Mouse (Mus musculus): ENCODE measurements at regions not wholly inside any gene's neighbourhood (a gene's known extent, or its start where the extent isn't known, plus 50 kb on each side); places are given as distances from the start of the nearest gene placed in this dataset.
A peak's percentile ranks its signal among the peaks of the same experiment; 100 is the strongest.

DNA sequence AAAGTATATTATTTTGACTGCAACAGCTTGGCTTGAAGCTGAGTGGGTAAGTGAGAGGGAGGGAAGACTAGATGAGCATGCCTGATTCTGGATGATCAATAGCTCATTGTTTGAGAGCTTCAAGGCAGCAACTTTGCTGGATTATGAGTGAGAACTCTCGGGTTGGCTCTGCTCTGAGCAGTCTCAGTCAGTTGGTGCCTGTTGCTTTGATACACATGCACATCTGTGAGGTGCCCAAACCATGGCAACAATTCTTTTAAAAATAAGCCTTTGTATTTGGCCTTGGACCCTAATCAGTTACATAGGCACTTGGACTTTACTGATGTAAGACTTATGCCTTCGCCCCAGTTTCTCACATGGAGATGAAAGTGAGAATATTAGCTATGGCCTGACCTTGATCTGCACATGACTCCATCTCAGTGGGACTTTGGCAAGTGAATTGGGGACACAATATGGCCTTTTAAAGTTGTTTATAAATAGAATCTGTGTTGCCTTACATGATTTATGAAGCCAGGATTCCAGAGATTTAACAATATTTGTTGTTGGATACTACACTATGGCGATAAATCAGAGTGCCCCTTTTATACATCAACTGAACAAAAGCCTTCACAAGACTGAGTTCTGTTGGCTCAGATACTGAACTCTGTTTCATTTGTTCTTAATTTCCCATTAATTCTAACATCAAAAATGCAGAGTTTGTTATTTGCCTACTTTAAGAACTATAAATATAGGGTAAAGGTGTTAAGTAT lies 652.6 kb upstream of the Lrrn3 start:
- H3K27ac ChIP-seq (ENCODE audit: low read depth, low read length): no peak overlapping the region

DNA sequence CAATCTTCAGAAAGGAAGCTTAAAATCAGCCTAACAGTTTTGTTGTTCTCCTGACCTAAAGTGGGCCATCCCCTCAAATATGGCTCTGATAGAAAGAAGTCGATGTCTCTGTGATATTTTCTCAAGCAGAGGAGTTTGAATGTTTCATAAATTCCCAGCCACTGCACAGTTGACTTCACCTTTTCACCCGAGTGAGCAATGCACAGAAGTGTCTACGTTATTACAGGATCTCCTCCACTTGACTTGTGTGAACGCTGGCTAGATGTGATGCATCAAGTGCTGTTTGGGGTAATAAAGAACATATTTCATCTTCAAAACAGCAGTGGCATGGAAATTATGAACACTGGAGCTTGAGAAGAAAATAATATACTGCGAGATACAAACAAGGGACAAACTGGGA lies 651.9 kb upstream of the Lrrn3 start:
- no peaks in the 10 kb centered on the region for H3K27me3 ChIP-seq (ENCODE audit: control insufficient read depth, insufficient read depth, low read length)
- H3K27ac ChIP-seq (ENCODE audit: low read depth, low read length): no peak overlapping the region
- no peaks in the 10 kb centered on the region for H3K36me3 ChIP-seq (ENCODE audit: control insufficient read depth, insufficient read depth, low read length)
- no peak overlapping the region for H3K4me2 ChIP-seq
- 0 out of 2 replicates have a peak, but pooled peaks cover 2% of the 10 kb centered on the region for H3K4me1 ChIP-seq (ENCODE audit: control insufficient read depth, insufficient read depth, low read length)
- H3K9me3 ChIP-seq (ENCODE audit: control insufficient read depth, low read length): no peaks in the 10 kb centered on the region
- no peak for ATAC-seq (ENCODE audit: low FRiP score)
- peak; percentile 82 for DNase-seq (ENCODE audit: low spot score, missing footprints)
- no peak overlapping the region for H3K4me3 ChIP-seq (ENCODE audit: low read depth, low read length)
- 73% methylated on average over 5 of the region's 5 CpGs for WGBS
- no peak overlapping the region for H3K9ac ChIP-seq (ENCODE audit: low read length)

More for the DNA sequence above, 652.6 kb upstream of the Lrrn3 start:
- 68% methylated on average over 3 of the region's 3 CpGs for WGBS
- Histone ChIP-seq H3K27me3 (ENCODE audit: control insufficient read depth, insufficient read depth, low read length) (no peaks in the 10 kb centered on the region), H3K9me3 (ENCODE audit: control insufficient read depth, low read length) (no peaks in the 10 kb centered on the region), H3K9ac (ENCODE audit: low read length) (no peak overlapping the region), H3K36me3 (ENCODE audit: control insufficient read depth, insufficient read depth, low read length) (no peaks in the 10 kb centered on the region), H3K4me2 (no peak overlapping the region), H3K4me1 (ENCODE audit: control insufficient read depth, insufficient read depth, low read length) (0 out of 2 replicates have a peak, but pooled peaks cover 2% of the 10 kb centered on the region), H3K4me3 (ENCODE audit: low read depth, low read length) (no peak overlapping the region)
- no peak for DNase-seq (ENCODE audit: low spot score, missing footprints)
- peak; percentile 85 for ATAC-seq (ENCODE audit: low FRiP score)

DNA sequence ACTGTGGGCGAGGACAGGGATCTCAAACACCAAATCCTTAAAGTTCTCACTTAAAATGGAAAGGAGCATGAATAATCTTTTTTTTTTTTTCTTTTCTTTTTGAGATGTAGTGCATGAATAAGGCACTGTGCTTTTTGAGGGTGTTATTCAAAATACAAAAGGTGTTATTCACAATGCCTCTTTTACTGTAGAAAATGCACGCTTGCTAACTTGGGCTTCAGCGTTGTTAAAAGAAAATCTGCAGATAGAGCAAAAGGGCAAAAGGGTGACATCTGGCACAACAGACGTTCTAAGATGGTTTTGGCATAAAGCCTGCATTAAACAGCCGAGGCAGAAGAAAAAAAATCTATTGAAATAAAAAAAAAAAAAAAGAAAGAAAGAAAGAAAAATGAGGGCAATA lies 651.5 kb upstream of the Lrrn3 start:
- 36% methylated on average over 5 of the region's 5 CpGs for WGBS
- Histone ChIP-seq H3K9ac (ENCODE audit: low read length) (no peak overlapping the region), H3K36me3 (ENCODE audit: control insufficient read depth, insufficient read depth, low read length) (no peaks in the 10 kb centered on the region), H3K27me3 (ENCODE audit: control insufficient read depth, insufficient read depth, low read length) (no peaks in the 10 kb centered on the region), H3K4me1 (ENCODE audit: control insufficient read depth, insufficient read depth, low read length) (0 out of 2 replicates have a peak, but pooled peaks cover 2% of the 10 kb centered on the region), H3K27ac (ENCODE audit: low read depth, low read length) (no peak overlapping the region; the same call in 1 of the 2 replicates), H3K9me3 (ENCODE audit: control insufficient read depth, low read length) (no peaks in the 10 kb centered on the region), H3K4me3 (ENCODE audit: low read depth, low read length) (no peak overlapping the region), H3K4me2 (no peak overlapping the region)
- DNase-seq (ENCODE audit: low spot score, missing footprints) (peak; percentile 79), ATAC-seq (ENCODE audit: low FRiP score) (no peak)

DNA sequence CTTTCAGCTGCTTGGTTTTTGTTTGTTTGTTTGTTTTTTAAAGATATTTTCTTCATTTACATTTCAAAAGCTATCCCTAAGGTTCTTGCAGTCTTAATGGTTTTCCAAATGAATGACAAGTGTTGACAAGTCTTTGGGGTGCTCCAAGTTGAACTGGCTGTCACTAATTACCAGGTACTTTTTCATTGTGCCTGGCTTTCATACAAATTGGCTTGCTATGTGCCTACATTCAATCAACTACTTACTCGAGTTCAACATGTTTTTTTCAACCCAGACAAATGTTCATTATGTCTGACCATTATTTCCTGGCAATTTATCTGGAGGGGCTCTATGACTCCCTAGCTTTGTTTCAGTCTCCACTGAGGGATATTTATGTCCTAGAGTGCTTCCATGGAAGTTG lies 614.0 kb upstream of the Lrrn3 start:
- DNase-seq (ENCODE audit: low spot score, missing footprints) (no peak), ATAC-seq (ENCODE audit: low FRiP score) (no peak)

DNA sequence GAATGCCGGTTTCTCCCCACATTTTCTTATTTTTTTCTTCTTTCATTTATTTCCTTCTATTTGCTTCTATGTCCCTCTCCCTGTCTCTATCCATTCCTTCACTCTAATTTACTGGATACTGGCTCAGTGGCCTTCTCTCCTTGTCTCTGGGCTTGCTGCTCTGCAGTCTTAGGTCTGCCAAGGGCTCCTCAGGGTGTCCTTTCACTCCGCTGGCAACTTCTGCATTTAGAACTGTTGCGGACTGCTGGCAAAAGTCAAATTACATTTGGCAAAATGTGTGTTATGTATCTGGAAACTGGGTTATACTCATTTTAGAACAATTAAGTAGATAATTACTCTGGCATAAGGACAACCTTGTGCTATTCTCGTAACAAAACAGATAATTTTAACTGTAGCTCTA lies 584.2 kb upstream of the Lrrn3 start:
- 91% methylated on average over 4 of the region's 4 CpGs for WGBS
- H3K27ac ChIP-seq (ENCODE audit: low read depth, low read length): no peak overlapping the region

More for the DNA sequence above, 614.0 kb upstream of the Lrrn3 start:
- Histone ChIP-seq H3K27ac (ENCODE audit: low read depth, low read length) (no peak overlapping the region), H3K4me3 (ENCODE audit: low read depth, low read length) (no peak overlapping the region), H3K27me3 (ENCODE audit: control insufficient read depth, insufficient read depth, low read length) (no peaks in the 10 kb centered on the region), H3K9ac (ENCODE audit: low read length) (no peak overlapping the region), H3K9me3 (ENCODE audit: control insufficient read depth, low read length) (no peaks in the 10 kb centered on the region), H3K4me1 (ENCODE audit: control insufficient read depth, insufficient read depth, low read length) (no peaks in the 10 kb centered on the region), H3K36me3 (ENCODE audit: control insufficient read depth, insufficient read depth, low read length) (no peaks in the 10 kb centered on the region), H3K4me2 (no peak overlapping the region)
- 75% methylated on average over 1 of the region's 1 CpGs for WGBS

DNA sequence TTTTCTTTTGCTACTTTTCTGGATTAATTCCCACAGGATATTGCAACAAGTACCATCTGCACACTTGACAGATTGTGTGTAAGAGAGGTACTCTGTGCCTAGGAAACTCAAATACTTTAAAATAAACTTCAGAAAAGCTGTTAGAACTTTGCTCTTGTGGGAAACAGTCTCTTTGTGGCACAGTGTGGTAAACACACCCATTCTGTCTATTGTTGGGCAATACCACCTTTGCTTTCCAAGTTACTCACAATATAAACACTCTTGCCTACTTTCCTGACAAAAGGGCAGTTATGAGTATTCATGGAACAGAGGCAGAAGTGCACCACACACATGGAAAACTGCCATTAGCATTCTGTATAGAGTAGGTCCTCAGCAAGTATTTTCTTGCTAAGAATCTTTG lies 577.5 kb upstream of the Lrrn3 start:
- DNase-seq (ENCODE audit: low spot score, missing footprints): no peak
- no peak overlapping the region for H3K4me2 ChIP-seq
- no peak for ATAC-seq (ENCODE audit: low FRiP score)
- H3K27me3 ChIP-seq (ENCODE audit: control insufficient read depth, insufficient read depth, low read length): no peaks in the 10 kb centered on the region
- H3K27ac ChIP-seq (ENCODE audit: low read depth, low read length): no peak overlapping the region
- H3K9ac ChIP-seq (ENCODE audit: low read length): no peak overlapping the region
- H3K4me1 ChIP-seq (ENCODE audit: control insufficient read depth, insufficient read depth, low read length): no peaks in the 10 kb centered on the region
- H3K4me3 ChIP-seq (ENCODE audit: low read depth, low read length): no peak overlapping the region
- no peaks in the 10 kb centered on the region for H3K36me3 ChIP-seq (ENCODE audit: control insufficient read depth, insufficient read depth, low read length)
- no peaks in the 10 kb centered on the region for H3K9me3 ChIP-seq (ENCODE audit: control insufficient read depth, low read length)

More for the DNA sequence above, 584.2 kb upstream of the Lrrn3 start:
- Histone ChIP-seq H3K9ac (ENCODE audit: low read length) (no peak overlapping the region), H3K4me2 (no peak overlapping the region), H3K9me3 (ENCODE audit: control insufficient read depth, low read length) (no peaks in the 10 kb centered on the region), H3K27me3 (ENCODE audit: control insufficient read depth, insufficient read depth, low read length) (no peaks in the 10 kb centered on the region), H3K36me3 (ENCODE audit: control insufficient read depth, insufficient read depth, low read length) (no peaks in the 10 kb centered on the region), H3K4me1 (ENCODE audit: control insufficient read depth, insufficient read depth, low read length) (no peaks in the 10 kb centered on the region), H3K4me3 (ENCODE audit: low read depth, low read length) (no peak overlapping the region)
- DNase-seq (ENCODE audit: low spot score, missing footprints): no peak
- ATAC-seq (ENCODE audit: low FRiP score): no peak

DNA sequence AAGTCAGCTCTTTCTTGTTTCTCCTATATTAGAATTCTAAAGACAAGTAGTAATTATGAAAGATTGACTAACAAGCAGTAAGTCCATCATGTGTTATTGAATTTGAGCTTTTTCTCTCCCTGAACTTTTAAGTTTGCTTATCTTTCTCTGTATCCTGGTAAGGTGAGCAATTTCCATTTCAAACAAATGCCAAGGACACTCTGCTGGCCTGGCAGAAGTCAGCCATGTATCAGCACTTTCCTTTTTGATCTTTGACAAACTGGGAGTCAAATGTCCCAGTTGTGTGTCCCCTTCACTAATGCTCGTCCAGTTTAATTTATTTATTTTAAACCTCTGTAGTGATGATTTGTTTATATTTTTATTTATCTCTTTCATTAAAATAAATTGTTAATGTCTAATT lies 562.8 kb upstream of the Lrrn3 start:
- Histone ChIP-seq H3K27ac (ENCODE audit: low read depth, low read length) (no peak overlapping the region), H3K4me1 (ENCODE audit: control insufficient read depth, insufficient read depth, low read length) (no peaks in the 10 kb centered on the region), H3K4me2 (no peak overlapping the region), H3K4me3 (ENCODE audit: low read depth, low read length) (no peak overlapping the region), H3K9me3 (ENCODE audit: control insufficient read depth, low read length) (no peaks in the 10 kb centered on the region), H3K9ac (ENCODE audit: low read length) (no peak overlapping the region), H3K27me3 (ENCODE audit: control insufficient read depth, insufficient read depth, low read length) (no peaks in the 10 kb centered on the region), H3K36me3 (ENCODE audit: control insufficient read depth, insufficient read depth, low read length) (no peaks in the 10 kb centered on the region)
- WGBS: 69% methylated on average over 1 of the region's 1 CpGs
- no peak for ATAC-seq (ENCODE audit: low FRiP score)
- DNase-seq (ENCODE audit: low spot score, missing footprints): no peak

DNA sequence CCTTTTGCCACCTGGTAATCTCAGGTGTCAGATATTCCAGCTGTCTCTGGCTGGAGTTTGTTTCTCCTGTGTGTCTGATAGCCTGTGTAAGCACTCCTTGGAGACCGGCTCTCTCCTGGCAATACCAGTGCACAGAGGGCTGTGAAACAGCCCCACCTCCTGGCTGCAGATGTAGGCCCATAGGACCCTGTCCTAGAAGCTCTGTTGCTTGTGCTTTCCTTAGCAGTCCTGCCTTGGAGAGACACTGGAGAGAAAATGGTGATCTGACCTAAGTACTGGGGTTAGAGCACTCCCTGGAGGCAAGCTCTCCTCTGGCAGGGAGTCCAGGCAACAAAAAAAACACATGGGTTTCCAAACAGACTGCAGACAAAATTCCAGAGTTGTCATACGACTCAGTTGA lies 541.6 kb upstream of the Lrrn3 start:
- Histone ChIP-seq H3K4me2 (no peak overlapping the region), H3K27ac (ENCODE audit: low read depth, low read length) (no peak overlapping the region)
- 68% methylated on average over 2 of the region's 2 CpGs for WGBS

DNA sequence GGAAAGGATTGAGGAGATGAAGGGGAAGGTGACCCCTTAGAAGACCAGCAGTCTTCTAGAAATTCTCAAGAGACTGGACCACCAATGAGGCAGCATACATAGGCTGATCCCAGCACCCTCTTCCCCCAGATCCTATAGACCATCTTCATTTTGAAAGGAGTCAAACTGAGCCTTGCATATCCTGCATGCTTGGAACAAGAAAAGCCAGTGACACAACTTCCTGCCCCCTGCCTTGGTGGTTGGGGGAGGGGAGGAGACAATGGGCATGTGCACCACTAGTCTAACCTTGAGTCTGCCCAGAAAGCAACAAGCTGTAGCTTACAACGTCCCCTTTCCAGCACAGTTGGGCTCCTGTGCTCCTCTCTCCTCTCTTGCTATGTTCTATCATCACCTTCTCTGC lies 531.3 kb upstream of the Lrrn3 start:
- H3K4me1 ChIP-seq (ENCODE audit: control insufficient read depth, insufficient read depth, low read length): no peaks in the 10 kb centered on the region
- H3K4me3 ChIP-seq (ENCODE audit: low read depth, low read length): no peak overlapping the region
- H3K27me3 ChIP-seq (ENCODE audit: control insufficient read depth, insufficient read depth, low read length): no peaks in the 10 kb centered on the region
- H3K36me3 ChIP-seq (ENCODE audit: control insufficient read depth, insufficient read depth, low read length): no peaks in the 10 kb centered on the region
- no peak for ATAC-seq (ENCODE audit: low FRiP score)
- WGBS: 65% methylated on average over 1 of the region's 1 CpGs
- no peaks in the 10 kb centered on the region for H3K9me3 ChIP-seq (ENCODE audit: control insufficient read depth, low read length)
- no peak overlapping the region for H3K4me2 ChIP-seq
- H3K27ac ChIP-seq (ENCODE audit: low read depth, low read length): no peak overlapping the region
- no peak for DNase-seq (ENCODE audit: low spot score, missing footprints)
- H3K9ac ChIP-seq (ENCODE audit: low read length): no peak overlapping the region

More for the DNA sequence above, 541.6 kb upstream of the Lrrn3 start:
- H3K9ac ChIP-seq (ENCODE audit: low read length): no peak overlapping the region
- H3K4me3 ChIP-seq (ENCODE audit: low read depth, low read length): no peak overlapping the region
- no peaks in the 10 kb centered on the region for H3K4me1 ChIP-seq (ENCODE audit: control insufficient read depth, insufficient read depth, low read length)
- H3K27me3 ChIP-seq (ENCODE audit: control insufficient read depth, insufficient read depth, low read length): no peaks in the 10 kb centered on the region
- no peak for DNase-seq (ENCODE audit: low spot score, missing footprints)
- H3K36me3 ChIP-seq (ENCODE audit: control insufficient read depth, insufficient read depth, low read length): no peaks in the 10 kb centered on the region
- H3K9me3 ChIP-seq (ENCODE audit: control insufficient read depth, low read length): no peaks in the 10 kb centered on the region
- ATAC-seq (ENCODE audit: low FRiP score): no peak

Data from midbrain, embryonic 11.5 days (tissue).